18 mouse cellular contexts compared by ENCODE assay signal in the genomic region with DNA sequence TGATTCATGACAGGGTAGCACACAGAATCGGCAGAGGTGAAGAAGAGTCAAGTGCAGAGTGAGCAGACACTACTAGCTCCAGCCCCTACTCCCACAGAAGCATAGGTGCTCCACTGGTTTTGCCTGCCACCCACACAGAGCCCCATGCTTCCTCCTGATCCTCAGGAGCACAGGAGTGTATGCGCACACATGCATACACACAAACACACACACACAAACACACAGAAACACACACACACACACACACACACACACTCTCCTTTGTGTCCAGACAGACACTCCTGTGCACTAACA.
DNase-seq lines count a peak whose midpoint lies in the region; ATAC-seq lines count a peak whose summit lies in the region.
"Had no signal": no experiment of that assay in that cellular context is flagged by ENCODE, and none has a peak within 500 bp of the region (broad histone marks: within the 10 kb centered on the region; RNA-seq: fewer than 3 reads in every experiment).

No protein-coding gene starts in this region.

- no peak overlapping the region for H3K9ac ChIP-seq in kidney, embryonic 16.5 days (replicated peaks; ENCODE audit: low read length)
- H3K9ac ChIP-seq in kidney, embryonic 14.5 days (ENCODE audit: low read depth, low read length): no peak overlapping the region
- no peak overlapping the region for H3K9ac ChIP-seq in forebrain, embryonic 12.5 days
- H3K9ac ChIP-seq in hindbrain, embryonic 14.5 days: no peak overlapping the region
- H3K9ac ChIP-seq: heart, embryonic 15.5 days; limb, embryonic 12.5 days; liver, embryonic 14.5 days had no signal

- H3K9me3 ChIP-seq in kidney, embryonic 16.5 days (ENCODE audit: low read length): no peaks in the 10 kb centered on the region
- H3K9me3 ChIP-seq in kidney, embryonic 14.5 days (ENCODE audit: control insufficient read depth, low read length): no peaks in the 10 kb centered on the region
- H3K9me3 ChIP-seq in forebrain, embryonic 12.5 days: no peaks in the 10 kb centered on the region
- H3K9me3 ChIP-seq in hindbrain, embryonic 14.5 days (ENCODE audit: control insufficient read depth, low read length): no peaks in the 10 kb centered on the region
- H3K9me3 ChIP-seq: embryonic facial prominence, embryonic 10.5 days; heart, embryonic 15.5 days; limb, embryonic 12.5 days had no signal

- no peaks in the 10 kb centered on the region for H3K4me1 ChIP-seq in kidney, embryonic 16.5 days (ENCODE audit: insufficient read depth, low read length)
- H3K4me1 ChIP-seq in kidney, embryonic 14.5 days (ENCODE audit: control insufficient read depth, insufficient read depth, low read length): no peaks in the 10 kb centered on the region
- peaks cover 13% of the 10 kb centered on the region; the same call in 1 of the 2 replicates for H3K4me1 ChIP-seq in forebrain, embryonic 12.5 days
- H3K4me1 ChIP-seq in hindbrain, embryonic 14.5 days (replicated peaks; ENCODE audit: control insufficient read depth, insufficient read depth, low read length): 0 out of 2 replicates have a peak, but pooled peaks cover 8% of the 10 kb centered on the region
- H3K4me1 ChIP-seq: embryonic facial prominence, embryonic 10.5 days; limb, embryonic 12.5 days had no signal

- H3K27ac ChIP-seq in kidney, embryonic 16.5 days (ENCODE audit: low read length): no peak overlapping the region
- no peak overlapping the region for H3K27ac ChIP-seq in kidney, embryonic 14.5 days (ENCODE audit: low read depth, low read length)
- 0 out of 2 replicates have a peak overlapping the region, but pooled peaks have one; percentile 31 for H3K27ac ChIP-seq in forebrain, embryonic 12.5 days
- H3K27ac ChIP-seq in hindbrain, embryonic 14.5 days: peak overlapping the region; percentile 52
- H3K27ac ChIP-seq: embryonic facial prominence, embryonic 10.5 days; heart, embryonic 15.5 days; limb, embryonic 12.5 days; liver, embryonic 14.5 days had no signal

- H3K36me3 ChIP-seq in kidney, embryonic 16.5 days (ENCODE audit: insufficient read depth, low read length): no peaks in the 10 kb centered on the region
- no peaks in the 10 kb centered on the region for H3K36me3 ChIP-seq in kidney, embryonic 14.5 days (ENCODE audit: control insufficient read depth, insufficient read depth, low read length)
- no peaks in the 10 kb centered on the region for H3K36me3 ChIP-seq in forebrain, embryonic 12.5 days (replicated peaks)
- no peaks in the 10 kb centered on the region for H3K36me3 ChIP-seq in hindbrain, embryonic 14.5 days (replicated peaks; ENCODE audit: control insufficient read depth, insufficient read depth)
- H3K36me3 ChIP-seq: embryonic facial prominence, embryonic 10.5 days; heart, embryonic 15.5 days; limb, embryonic 12.5 days had no signal

- peak; percentile 67; the same call in 1 of the 2 replicates for ATAC-seq in kidney, embryonic 16.5 days (ENCODE audit: low FRiP score, low TSS enrichment)
- ATAC-seq in kidney, embryonic 14.5 days (ENCODE audit: low FRiP score, low TSS enrichment): no peak
- peak; percentile 65; the same call in 1 of the 2 replicates for ATAC-seq in forebrain, embryonic 12.5 days (ENCODE audit: low FRiP score)
- ATAC-seq in hindbrain, embryonic 14.5 days (ENCODE audit: low FRiP score): peak; percentile 55; the same call in 1 of the 2 replicates
- ATAC-seq: inflammation-experienced regulatory T-cells, adult 6 months; lung, postnatal 0 days had no signal

- H3K4me2 ChIP-seq in kidney, embryonic 16.5 days (replicated peaks; ENCODE audit: low read depth, low read length): no peak overlapping the region
- no peak overlapping the region for H3K4me2 ChIP-seq in kidney, embryonic 14.5 days (replicated peaks; ENCODE audit: low read depth, low read length)
- no peak overlapping the region for H3K4me2 ChIP-seq in forebrain, embryonic 12.5 days
- H3K4me2 ChIP-seq in hindbrain, embryonic 14.5 days (replicated peaks): no peak overlapping the region
- H3K4me2 ChIP-seq: heart, embryonic 15.5 days; limb, embryonic 12.5 days had no signal

- no peak overlapping the region for H3K4me3 ChIP-seq in kidney, embryonic 16.5 days (ENCODE audit: low read length)
- no peak overlapping the region for H3K4me3 ChIP-seq in kidney, embryonic 14.5 days (ENCODE audit: low read length)
- H3K4me3 ChIP-seq in forebrain, embryonic 12.5 days (replicated peaks): no peak overlapping the region
- H3K4me3 ChIP-seq in hindbrain, embryonic 14.5 days (replicated peaks; ENCODE audit: low read length): no peak overlapping the region
- H3K4me3 ChIP-seq: embryonic facial prominence, embryonic 10.5 days; erythroblast, embryonic 14.5 days; heart, embryonic 15.5 days; limb, embryonic 12.5 days; myocyte had no signal

- WGBS in kidney, embryonic 16.5 days: 52% methylated on average over 2 of the region's 2 CpGs
- 57% methylated on average over 2 of the region's 2 CpGs for WGBS in kidney, embryonic 14.5 days
- WGBS in forebrain, embryonic 12.5 days: 62% methylated on average over 2 of the region's 2 CpGs
- WGBS in hindbrain, embryonic 14.5 days: 54% methylated on average over 2 of the region's 2 CpGs

- no peaks in the 10 kb centered on the region for H3K27me3 ChIP-seq in kidney, embryonic 16.5 days (ENCODE audit: insufficient read depth, low read length)
- H3K27me3 ChIP-seq in kidney, embryonic 14.5 days (ENCODE audit: control insufficient read depth, insufficient read depth, low read length): no peaks in the 10 kb centered on the region
- H3K27me3 ChIP-seq in forebrain, embryonic 12.5 days: no peaks in the 10 kb centered on the region
- H3K27me3 ChIP-seq in hindbrain, embryonic 14.5 days (ENCODE audit: control insufficient read depth, insufficient read depth, low read length): no peaks in the 10 kb centered on the region
- H3K27me3 ChIP-seq: heart, embryonic 15.5 days had no signal

- DNase-seq in cerebellum, postnatal 14 days: peak; percentile 17 to 24
- no peak for DNase-seq in cerebellum, adult 9-11 months
- no peak for DNase-seq in hindbrain, embryonic 14.5 days (ENCODE audit: low spot score)
- no peak for DNase-seq in spleen, postnatal 36 days (ENCODE audit: low spot score in 2 of 2)
- DNase-seq in thymus, postnatal 10 days (ENCODE audit: low spot score in 2 of 2): no peak
- DNase-seq: cerebellum, adult 11 months; kidney, adult 9 months had no signal

Comparison
In these comparisons a context has a peak if more than half of its experiments do, and no peak if none do; other contexts are left out.
1. DNase-seq: peak in cerebellum, postnatal 14 days (2 of 2); none in cerebellum, adult 9-11 months (single experiment), hindbrain, embryonic 14.5 days (single experiment), spleen, postnatal 36 days (0 of 2) and thymus, postnatal 10 days (0 of 2).
2. H3K27ac ChIP-seq: peak in forebrain, embryonic 12.5 days (single experiment) and hindbrain, embryonic 14.5 days (single experiment); none in kidney, embryonic 16.5 days (single experiment) and kidney, embryonic 14.5 days (single experiment).